Mouse (Mus musculus): ENCODE results near the gene Sh3bgr. TPM values are rescaled to one million over a fixed set of nuclear protein-coding genes. Genes with fewer than 3 reads are reported as not detected.

Gene Sh3bgr
- total and polyA plus RNA-seq, 3 experiments: 0.38 to 0.70 TPM; not detected in 1

GRCm38 (mm10) chr16:96191531-96192506 is 8.4 kb upstream of the Sh3bgr start, which contains the start of gene Lca5l:
Gene Lca5l (minus strand): TSS chr16:96192271.
- Histone ChIP-seq H3K4me3 (replicated peaks in 1 of 3; ENCODE audit: low read depth in 2 of 3, low read length in 2 of 3, poor library complexity in 1 of 3) (peak within 1 kb of the TSS; percentile 65 to 92 (median 72)), H3K9ac (ENCODE audit: insufficient read depth, low read depth) (peak within 1 kb of the TSS; percentile 67), H3K4me2 (ENCODE audit: insufficient read depth, low read depth, poor library complexity, severe bottlenecking) (peak within 1 kb of the TSS; percentile 93), H3K79me2 (replicated peaks; ENCODE audit: control insufficient read depth, extremely low read depth, insufficient read depth, poor library complexity, severe bottlenecking) (no peaks in the 10 kb centered on the region), H3K4me1 (ENCODE audit: control insufficient read depth in 1 of 2, insufficient read depth in 2 of 2) (peaks cover 0 to 7% of the 10 kb centered on the region in 2 experiments; a peak in 2 of 4 replicates), H3K36me3 (replicated peaks in 1 of 2; ENCODE audit: control insufficient read depth in 1 of 2, insufficient read depth in 1 of 2, low read length in 1 of 2) (no peaks in the 10 kb centered on the region), H3K9me3 (replicated peaks; ENCODE audit: low read length) (no peaks in the 10 kb centered on the region), H3K27me3 (replicated peaks) (peaks cover 17% of the 10 kb centered on the region), H3K27ac (ENCODE audit: insufficient read depth, low read depth) (no peak within 1 kb of the TSS)
- dilution Hi-C loops (cut with MboI; ENCODE audit: extremely low pct_ligation_motif_present, extremely low pct_unique_long_range_greater_than_20kb, low sequenced_read_pairs) (no loop called here), in situ Hi-C loops (cut with MboI; ENCODE audit: low pct_ligation_motif_present, low pct_unique_long_range_greater_than_20kb, low sequenced_read_pairs) (no loop called here)
- peak; percentile 99 for DNase-seq (ENCODE audit: extremely low read depth)
- TF ChIP-seq MXI1 (IDR thresholded peaks at IDR 0.05; ENCODE audit: low read depth, low read length): peak; percentile 93
- 0 out of 2 replicates have a peak, but pooled peaks have one; percentile 15 for TF ChIP-seq BHLHE40 (IDR thresholded peaks at IDR 0.05; ENCODE audit: low read depth, low read length)
- TF ChIP-seq ELF1 (IDR thresholded peaks at IDR 0.05; ENCODE audit: low read depth, low read length): peak; percentile 73
- TF ChIP-seq NRF1 (IDR thresholded peaks at IDR 0.05; ENCODE audit: low read depth, low read length): peak; percentile 93
- TF ChIP-seq MAZ (IDR thresholded peaks at IDR 0.05; ENCODE audit: low read depth, low read length): no peak
- TF ChIP-seq POLR2A (IDR thresholded peaks at IDR 0.05; ENCODE audit: low read depth, low read length): peak; percentile 95
- TF ChIP-seq SIN3A (IDR thresholded peaks at IDR 0.05; ENCODE audit: low read length): peak; percentile 91; the same call in 1 of the 2 replicates
- TF ChIP-seq HCFC1 (IDR thresholded peaks at IDR 0.05; ENCODE audit: low read depth, low read length): peak; percentile 74
- TF ChIP-seq NELFE (IDR thresholded peaks at IDR 0.05; ENCODE audit: low read depth, low read length): peak; percentile 89
- TF ChIP-seq POLR2AphosphoS2 (IDR thresholded peaks at IDR 0.05; ENCODE audit: low read depth, low read length): peak; percentile 73; the same call in 1 of the 2 replicates
- no peak for TF ChIP-seq CTCF (conservative IDR thresholded peaks at IDR 0.05 in 1 of 2, IDR thresholded peaks at IDR 0.05 in 1 of 2; ENCODE audit: low read depth in 2 of 2, low read length in 2 of 2)
- TF ChIP-seq UBTF (IDR thresholded peaks at IDR 0.05; ENCODE audit: low read depth, low read length): peak; percentile 74
- TF ChIP-seq CHD2 (IDR thresholded peaks at IDR 0.05; ENCODE audit: low read length): no peak
- TF ChIP-seq TCF12 (IDR thresholded peaks at IDR 0.05; ENCODE audit: low read depth, low read length): peak; percentile 76
- TF ChIP-seq ZMIZ1 (IDR thresholded peaks at IDR 0.05; ENCODE audit: low read depth, low read length): 0 out of 2 replicates have a peak, but pooled peaks have one; percentile 47

DNA sequence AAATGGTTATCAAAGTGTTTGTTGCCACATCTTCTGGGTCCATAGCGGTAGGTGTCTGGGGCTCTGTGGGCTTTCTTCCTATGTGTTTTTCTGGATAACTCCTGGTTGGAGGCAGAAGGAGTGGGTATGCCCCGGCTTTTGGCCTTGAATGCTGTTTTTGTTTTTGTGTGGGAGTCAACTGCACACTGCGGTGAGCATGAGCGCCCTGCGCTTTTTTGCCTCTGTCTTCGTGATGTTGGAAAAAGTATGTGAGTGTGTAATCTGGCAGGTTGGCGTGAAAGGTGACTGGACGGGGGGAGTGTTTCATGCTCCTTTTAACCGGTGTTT is 415 bp downstream of the Sh3bgr start:
- Histone ChIP-seq H3K9ac (ENCODE audit: insufficient read depth, low read depth) (no peak overlapping the region), H3K4me1 (ENCODE audit: control insufficient read depth in 1 of 2, insufficient read depth in 2 of 2) (0 out of 4 replicates have a peak, but pooled peaks cover 0 to 3% of the 10 kb centered on the region in 2 experiments), H3K27ac (ENCODE audit: insufficient read depth, low read depth) (no peak overlapping the region), H3K79me2 (replicated peaks; ENCODE audit: control insufficient read depth, extremely low read depth, insufficient read depth, poor library complexity, severe bottlenecking) (no peaks in the 10 kb centered on the region), H3K4me3 (replicated peaks in 1 of 3; ENCODE audit: low read depth in 2 of 3, low read length in 2 of 3, poor library complexity in 1 of 3) (no peak overlapping the region), H3K9me3 (replicated peaks; ENCODE audit: low read length) (no peaks in the 10 kb centered on the region), H3K27me3 (replicated peaks) (no peaks in the 10 kb centered on the region), H3K4me2 (ENCODE audit: insufficient read depth, low read depth, poor library complexity, severe bottlenecking) (no peak overlapping the region), H3K36me3 (replicated peaks in 1 of 2; ENCODE audit: control insufficient read depth in 1 of 2, insufficient read depth in 1 of 2, low read length in 1 of 2) (no peaks in the 10 kb centered on the region)
- in situ Hi-C loops (cut with MboI; ENCODE audit: low pct_ligation_motif_present, low pct_unique_long_range_greater_than_20kb, low sequenced_read_pairs) (no loop called here), dilution Hi-C loops (cut with MboI; ENCODE audit: extremely low pct_ligation_motif_present, extremely low pct_unique_long_range_greater_than_20kb, low sequenced_read_pairs) (no loop called here)
- no peak for DNase-seq (ENCODE audit: extremely low read depth)
- TF ChIP-seq UBTF (IDR thresholded peaks at IDR 0.05; ENCODE audit: low read depth, low read length) (no peak), JUN (IDR thresholded peaks at IDR 0.05; ENCODE audit: insufficient read depth, low read depth, low read length) (no peak), HCFC1 (IDR thresholded peaks at IDR 0.05; ENCODE audit: low read depth, low read length) (no peak), GABPA (IDR thresholded peaks at IDR 0.05; ENCODE audit: insufficient replicate concordance, low read depth, low read length) (no peak), E2F4 (IDR thresholded peaks at IDR 0.05; ENCODE audit: insufficient replicate concordance, low read depth, low read length) (no peak), USF2 (conservative IDR thresholded peaks at IDR 0.05; ENCODE audit: low read depth, low read length) (no peak), JUND (conservative IDR thresholded peaks at IDR 0.05; ENCODE audit: low read depth, low read length) (no peak), CHD2 (IDR thresholded peaks at IDR 0.05; ENCODE audit: low read length) (no peak), MAX (IDR thresholded peaks at IDR 0.05; ENCODE audit: low read length) (no peak), TBP (conservative IDR thresholded peaks at IDR 0.05; ENCODE audit: low read depth, low read length) (no peak)

All from CH12.LX (cell line).